Mouse (Mus musculus): ENCODE measurements at regions not wholly inside any gene's neighbourhood (a gene's known extent, or its start where the extent isn't known, plus 50 kb on each side); places are given as distances from the start of the nearest gene placed in this dataset.

DNA sequence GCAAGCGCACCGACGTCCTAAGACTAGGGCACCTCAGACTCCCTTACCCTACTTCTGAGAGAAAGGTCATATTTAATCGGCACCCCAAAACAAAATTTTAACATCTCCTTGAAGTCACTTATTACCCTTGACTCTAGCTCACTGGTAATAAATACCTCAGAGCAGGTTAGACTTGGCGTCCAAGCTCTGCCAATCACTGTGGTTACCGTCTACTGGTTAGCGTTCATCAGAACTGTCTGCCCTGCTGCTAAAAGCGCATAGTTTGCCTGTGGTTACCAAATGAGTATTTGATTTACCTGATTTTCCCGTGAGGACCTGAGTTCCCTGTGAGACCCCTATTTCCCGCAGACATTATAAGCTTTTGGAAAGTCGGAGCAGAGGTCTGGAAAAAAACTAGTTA lies 107.3 kb upstream of the Hmgn3 start:
- no peak for TF ChIP-seq POLR2A (IDR thresholded peaks at IDR 0.05; ENCODE audit: low read depth, low read length)
- no peak for TF ChIP-seq CTCF (conservative IDR thresholded peaks at IDR 0.05; ENCODE audit: insufficient read depth, insufficient read length, low read depth, low read length)
